Mouse (Mus musculus) heart, embryonic 14.5 days (tissue): Measurements from ENCODE around the gene Lrrc72. TPM values are rescaled to one million over a fixed set of nuclear protein-coding genes. Genes with fewer than 3 reads are reported as not detected.

ENCODE experiments used
- ATAC-seq: fragments of 200-750 bp; cut with Nextera tagmentation; 2 replicates; pipeline ENCODE4 v1.8.0; 2017; ENCODE audit warnings: low read depth, moderate TSS enrichment; ENCODE audit not compliant: insufficient number of reproducible peaks, insufficient read depth, low FRiP score
- H3K27ac ChIP-seq, 2 experiments: fragments of 200-500 bp in 1 of 2; fragments of 300-500 bp in 1 of 2; sonication (generic) in 1 of 2; replicated peaks in 1 of 2; 2 replicates each; pipeline ENCODE4 v1.5.1; 2012 to 2014; ENCODE audit warnings: low read depth in 2 of 2, low read length in 2 of 2, control low read depth in 1 of 2, mild to moderate bottlenecking in 1 of 2, mixed read lengths in 1 of 2; ENCODE audit not compliant: control insufficient read depth in 1 of 2, insufficient read depth in 1 of 2
- H3K27me3 ChIP-seq: fragments of 300-500 bp; sonication (generic); 2 replicates; pipeline ENCODE4 v1.6.1; 2014; ENCODE audit warnings: mild to moderate bottlenecking, low read length, control low read depth; ENCODE audit not compliant: control insufficient read depth, insufficient read depth
- H3K36me3 ChIP-seq: fragments of 300-500 bp; sonication (generic); 2 replicates; pipeline ENCODE4 v1.6.1; 2014; ENCODE audit warnings: mild to moderate bottlenecking, control low read depth, low read length, mixed read lengths; ENCODE audit not compliant: control insufficient read depth, insufficient read depth
- H3K4me1 ChIP-seq, 2 experiments: fragments of 200-500 bp in 1 of 2; fragments of 300-500 bp in 1 of 2; sonication (generic) in 1 of 2; 2 replicates each; pipeline ENCODE4 v1.6.1; 2012 to 2014; ENCODE audit warnings: low read length in 2 of 2, control low read depth in 1 of 2, mixed read lengths in 1 of 2; ENCODE audit not compliant: control insufficient read depth in 2 of 2, insufficient read depth in 2 of 2
- H3K4me2 ChIP-seq: fragments of 300-500 bp; sonication (generic); 2 replicates; pipeline ENCODE4 v1.6.1; 2014; ENCODE audit warnings: mild to moderate bottlenecking, low read length
- H3K4me3 ChIP-seq, 2 experiments: fragments of 200-500 bp in 1 of 2; fragments of 300-500 bp in 1 of 2; sonication (generic) in 1 of 2; 2 replicates each; pipeline ENCODE4 v1.5.1; 2012 to 2014; ENCODE audit warnings: low read length in 2 of 2, mild to moderate bottlenecking in 2 of 2, control low read depth in 1 of 2, low read depth in 1 of 2, moderate library complexity in 1 of 2; ENCODE audit not compliant: control insufficient read depth in 1 of 2, insufficient read depth in 1 of 2
- H3K9ac ChIP-seq: fragments of 300-500 bp; sonication (generic); 2 replicates; pipeline ENCODE4 v1.6.1; 2014; ENCODE audit warnings: mild to moderate bottlenecking, low read length
- H3K9me3 ChIP-seq: fragments of 300-500 bp; sonication (generic); 2 replicates; pipeline ENCODE4 v1.6.1; 2016; ENCODE audit warnings: low read length, control low read depth; ENCODE audit not compliant: control insufficient read depth
- WGBS: fragments of 180-500 bp; shearing (Covaris S2); extraction: QIAGEN DNeasy Blood & Tissue Kit; methylation state at CpG from one replicate; pipeline ENCODE4 v1.1.7; 2014; 5-methylcytosine and 5-hydroxymethylcytosine counted together
- polyA plus RNA-seq: library from polyadenylated mRNA; unstranded; fragments of >200 nt; fragmentation: Nextera tagmentation; extraction: Ambion mirVana; gene quantifications from 2 replicates; pipeline ENCODE4 v1.2.1, GENCODE M21; 2014

Lrrc72 gene
- not detected in 2 replicates for polyA plus RNA-seq

DNA sequence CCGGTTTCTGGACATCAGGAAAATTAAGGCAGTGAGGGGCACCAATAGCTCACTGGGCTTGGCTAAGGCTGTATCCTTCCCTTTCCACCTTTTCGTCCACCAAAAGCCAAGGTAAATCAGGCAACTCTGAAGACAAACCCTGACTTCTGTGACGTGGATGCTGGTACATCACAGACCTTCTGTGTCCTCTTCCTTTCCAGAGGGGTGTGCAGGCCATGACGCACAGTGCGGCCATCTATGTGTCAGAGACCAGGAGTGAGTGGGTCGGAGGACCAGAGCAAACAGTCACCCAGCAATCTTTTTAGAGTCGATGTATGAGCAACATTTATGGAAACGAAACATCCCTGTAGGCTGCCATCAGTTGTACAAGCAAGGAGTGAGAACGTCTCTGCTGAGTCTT, at the start of gene Lrrc72:
TSS of gene Lrrc72 (minus strand) at position 101 of the 400 bp plus-strand sequence.
- H3K4me1 ChIP-seq = no peaks in the 10 kb centered on the region
- H3K4me2 ChIP-seq = no peak within 1 kb of the TSS
- no peaks in the 10 kb centered on the region for H3K9me3 ChIP-seq
- no peak for ATAC-seq
- no peaks in the 10 kb centered on the region for H3K27me3 ChIP-seq
- no peak within 1 kb of the TSS for H3K4me3 ChIP-seq
- no peak within 1 kb of the TSS for H3K9ac ChIP-seq
- H3K27ac ChIP-seq = no peak within 1 kb of the TSS
- no peaks in the 10 kb centered on the region for H3K36me3 ChIP-seq
- WGBS = 90% methylated on average over 9 of the region's 9 CpGs

DNA sequence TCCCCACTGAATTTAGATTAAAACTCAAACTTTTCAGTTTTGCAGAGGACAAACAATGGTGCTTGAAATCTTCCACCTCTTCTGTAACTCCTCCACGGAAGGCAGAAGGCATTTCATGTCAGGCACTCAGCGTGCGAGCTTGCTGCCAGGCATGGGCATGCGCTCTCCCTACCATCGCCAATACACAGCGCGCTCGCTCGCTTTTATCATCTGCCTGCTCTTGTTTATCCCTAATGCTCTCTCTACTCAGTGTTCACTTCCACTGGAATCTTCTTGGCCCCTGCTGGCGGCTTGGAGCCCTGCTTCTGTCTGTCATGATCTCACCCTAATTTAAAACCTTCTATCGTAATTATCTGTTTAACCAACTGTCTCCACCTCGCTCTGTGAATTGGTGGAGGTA, 49.1 kb upstream of the Lrrc72 start:
- ATAC-seq = no peak
- Histone ChIP-seq H3K4me1 (no peaks in the 10 kb centered on the region), H3K9me3 (no peaks in the 10 kb centered on the region), H3K27me3 (no peaks in the 10 kb centered on the region), H3K4me3 (no peak overlapping the region), H3K27ac (no peak overlapping the region), H3K36me3 (no peaks in the 10 kb centered on the region), H3K4me2 (no peak overlapping the region), H3K9ac (no peak overlapping the region)
- WGBS = 76% methylated on average over 12 of the region's 12 CpGs

DNA sequence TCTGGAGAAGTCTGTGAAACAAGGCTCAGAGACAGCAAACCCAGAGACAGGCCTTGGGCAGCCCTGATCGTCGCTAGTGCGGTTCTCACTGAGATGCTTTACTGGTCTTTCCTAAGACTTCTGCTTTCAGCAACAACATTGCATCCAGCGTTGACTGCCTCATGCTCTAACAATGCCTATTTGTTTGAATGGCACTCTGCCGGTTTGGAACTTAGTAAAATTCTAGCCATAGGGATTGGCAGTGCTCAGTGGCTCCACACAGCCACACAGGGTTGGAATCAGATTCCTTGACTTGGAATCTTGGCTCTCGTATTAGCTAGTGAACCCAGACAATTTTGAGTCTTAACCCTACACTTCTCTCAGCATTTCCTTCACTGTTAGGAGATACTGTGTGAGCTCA, 38.1 kb upstream of the Lrrc72 start:
- H3K4me2 ChIP-seq = no peak overlapping the region
- H3K4me3 ChIP-seq = no peak overlapping the region
- WGBS = 83% methylated on average over 6 of the region's 6 CpGs
- no peak overlapping the region for H3K27ac ChIP-seq
- H3K36me3 ChIP-seq = no peaks in the 10 kb centered on the region
- H3K4me1 ChIP-seq = no peaks in the 10 kb centered on the region
- H3K9me3 ChIP-seq = no peaks in the 10 kb centered on the region
- no peak overlapping the region for H3K9ac ChIP-seq
- ATAC-seq = no peak
- H3K27me3 ChIP-seq = no peaks in the 10 kb centered on the region

GRCm38 (mm10) chr12:36290465-36290864, 37.3 kb upstream of the Lrrc72 start:
- H3K4me2 ChIP-seq = no peak overlapping the region
- no peaks in the 10 kb centered on the region for H3K36me3 ChIP-seq
- 86% methylated on average over 4 of the region's 4 CpGs for WGBS
- no peak overlapping the region for H3K27ac ChIP-seq
- no peak overlapping the region for H3K9ac ChIP-seq
- no peaks in the 10 kb centered on the region for H3K9me3 ChIP-seq
- no peak for ATAC-seq
- H3K27me3 ChIP-seq = no peaks in the 10 kb centered on the region
- H3K4me1 ChIP-seq = no peaks in the 10 kb centered on the region
- no peak overlapping the region for H3K4me3 ChIP-seq

- WGBS = 80% methylated on average over 8 of the region's 8 CpGs
Observed at GRCm38 (mm10) chr12:36289634-36290033, 36.4 kb upstream of the Lrrc72 start.

DNA sequence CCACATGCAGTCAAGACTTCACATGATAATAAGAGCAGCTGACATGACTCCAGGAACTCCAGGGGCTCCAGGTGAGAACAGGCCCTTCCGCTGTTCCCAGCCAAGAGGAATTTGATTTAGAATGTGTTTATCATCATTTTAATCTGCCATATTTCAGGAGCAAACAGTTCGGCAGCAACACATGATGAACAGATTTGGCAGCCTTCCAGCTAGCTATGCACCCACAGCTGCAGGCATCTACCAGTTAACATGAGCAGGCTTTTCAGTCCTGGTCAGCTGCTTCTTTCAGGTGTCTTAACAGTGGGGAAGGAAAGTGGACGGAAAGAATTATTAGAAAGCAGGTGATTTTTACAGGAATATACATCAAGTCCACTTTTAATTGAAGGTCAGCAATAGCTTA, 21.6 kb upstream of the Lrrc72 start:
- no peak overlapping the region for H3K27ac ChIP-seq
- no peaks in the 10 kb centered on the region for H3K36me3 ChIP-seq
- H3K27me3 ChIP-seq = no peaks in the 10 kb centered on the region
- no peak for ATAC-seq
- no peak overlapping the region for H3K4me2 ChIP-seq
- H3K4me1 ChIP-seq = no peaks in the 10 kb centered on the region
- H3K9me3 ChIP-seq = no peaks in the 10 kb centered on the region
- no peak overlapping the region for H3K4me3 ChIP-seq
- 65% methylated on average over 3 of the region's 3 CpGs for WGBS
- H3K9ac ChIP-seq = no peak overlapping the region

More at GRCm38 (mm10) chr12:36289634-36290033, 36.4 kb upstream of the Lrrc72 start:
- H3K36me3 ChIP-seq = no peaks in the 10 kb centered on the region
- H3K4me2 ChIP-seq = no peak overlapping the region
- H3K4me1 ChIP-seq = no peaks in the 10 kb centered on the region
- ATAC-seq = no peak
- H3K9ac ChIP-seq = no peak overlapping the region
- H3K27me3 ChIP-seq = no peaks in the 10 kb centered on the region
- H3K27ac ChIP-seq = no peak overlapping the region
- no peaks in the 10 kb centered on the region for H3K9me3 ChIP-seq
- H3K4me3 ChIP-seq = no peak overlapping the region

DNA sequence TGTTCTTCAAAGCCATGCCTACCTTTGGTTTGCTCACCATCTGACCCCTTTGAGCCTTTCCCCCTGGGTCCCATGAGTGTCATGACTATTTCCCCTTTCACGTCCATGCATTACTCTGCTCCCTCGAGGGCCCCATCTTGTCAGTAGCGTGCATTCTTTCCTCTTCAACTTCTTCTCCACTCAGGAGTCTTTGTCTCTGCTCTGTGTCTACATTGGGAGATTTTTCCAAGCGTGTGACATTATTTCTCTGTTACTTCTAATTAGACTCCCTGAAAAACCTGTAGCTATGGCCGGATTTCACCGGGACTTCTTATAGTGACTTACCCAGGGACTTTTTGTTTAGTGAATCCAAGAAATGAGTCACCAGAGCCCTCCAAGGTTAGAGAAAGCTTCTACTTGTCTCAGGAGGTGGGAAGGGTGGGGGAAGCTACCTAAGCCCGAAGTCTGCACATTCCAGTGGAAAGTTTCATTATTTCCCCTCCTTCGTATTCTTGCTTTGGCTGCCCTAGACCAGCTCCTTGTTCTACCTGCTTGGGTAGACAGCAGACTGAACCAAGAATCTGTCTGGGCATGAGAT, 14.6 kb upstream of the Lrrc72 start:
- Histone ChIP-seq H3K9me3 (no peaks in the 10 kb centered on the region), H3K4me2 (no peak overlapping the region), H3K27me3 (no peaks in the 10 kb centered on the region), H3K36me3 (no peaks in the 10 kb centered on the region), H3K4me3 (no peak overlapping the region), H3K9ac (no peak overlapping the region), H3K4me1 (no peaks in the 10 kb centered on the region), H3K27ac (no peak overlapping the region)
- 75% methylated on average over 8 of the region's 8 CpGs for WGBS
- no peak for ATAC-seq

DNA sequence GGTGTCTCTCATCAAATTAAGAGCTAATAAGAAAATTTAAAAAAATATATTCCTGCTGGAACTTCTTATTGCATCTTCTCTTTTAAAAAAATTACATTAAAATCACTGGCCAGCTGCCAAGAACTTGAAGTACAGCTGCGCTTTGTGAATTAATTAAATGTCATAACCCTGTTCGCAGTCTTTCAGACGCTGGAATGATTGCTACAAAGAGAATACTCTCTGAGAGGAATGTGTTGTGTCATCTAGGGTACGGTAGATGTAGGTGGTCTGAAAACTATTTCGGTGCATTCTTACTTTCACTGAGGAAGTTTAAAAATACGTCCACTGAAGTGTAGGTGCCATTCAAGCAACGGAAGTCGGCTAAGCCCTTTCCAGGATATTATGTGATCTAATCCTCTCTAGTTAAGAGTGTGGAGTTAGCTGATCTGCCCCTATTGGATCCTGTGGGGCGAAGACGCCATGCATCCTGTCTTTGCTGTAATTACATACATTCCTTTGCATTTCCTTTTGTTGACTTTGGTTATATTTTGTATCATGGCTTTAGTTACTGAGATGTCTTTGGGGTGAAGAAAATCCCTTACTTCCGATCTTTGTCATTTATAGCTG, 9.0 kb upstream of the Lrrc72 start:
- H3K27me3 ChIP-seq = no peaks in the 10 kb centered on the region
- 61% methylated on average over 11 of the region's 11 CpGs for WGBS
- no peak overlapping the region for H3K9ac ChIP-seq
- H3K4me1 ChIP-seq = no peaks in the 10 kb centered on the region
- ATAC-seq = no peak
- H3K36me3 ChIP-seq = no peaks in the 10 kb centered on the region
- no peaks in the 10 kb centered on the region for H3K9me3 ChIP-seq
- no peak overlapping the region for H3K4me3 ChIP-seq
- no peak overlapping the region for H3K27ac ChIP-seq
- no peak overlapping the region for H3K4me2 ChIP-seq
